Mouse (Mus musculus) lung, postnatal 36 days (tissue): ENCODE measurements around the gene Kcne3.
A peak's percentile ranks its signal among the peaks of the same experiment; 100 is the strongest.

Source experiments
- DNase-seq: peaks from one replicate; pipeline ENCODE4 v3.0.0; 2022; ENCODE audit warnings: mixed read lengths

The Kcne3 gene

GRCm38 (mm10) chr7:100176269-100176668 lies at the start of gene Kcne3:
Gene Kcne3 (plus strand): TSS chr7:100176502.
- DNase-seq = peak; percentile 18

GRCm38 (mm10) chr7:100126514-100126913 lies 49.8 kb upstream of the Kcne3 start:
- no peak for DNase-seq

GRCm38 (mm10) chr7:100128262-100129041 lies 47.9 kb upstream of the Kcne3 start:
- DNase-seq = no peak

GRCm38 (mm10) chr7:100130592-100130991 lies 45.7 kb upstream of the Kcne3 start:
- no peak for DNase-seq

GRCm38 (mm10) chr7:100132379-100132778 lies 43.9 kb upstream of the Kcne3 start:
- no peak for DNase-seq

- DNase-seq = peak; percentile 22
These were observed 39.3 kb upstream of the Kcne3 start for GRCm38 (mm10) chr7:100137038-100137437.

GRCm38 (mm10) chr7:100138075-100138474 lies 38.2 kb upstream of the Kcne3 start:
- no peak for DNase-seq

GRCm38 (mm10) chr7:100140591-100140990 lies 35.7 kb upstream of the Kcne3 start:
- no peak for DNase-seq

- no peak for DNase-seq
These were observed 27.7 kb upstream of the Kcne3 start for GRCm38 (mm10) chr7:100148586-100148985.

GRCm38 (mm10) chr7:100150086-100150485 lies 26.2 kb upstream of the Kcne3 start:
- no peak for DNase-seq

GRCm38 (mm10) chr7:100150626-100151025 lies 25.7 kb upstream of the Kcne3 start:
- DNase-seq = no peak

GRCm38 (mm10) chr7:100157669-100158068 lies 18.6 kb upstream of the Kcne3 start:
- DNase-seq = peak; percentile 56

- DNase-seq = peak; percentile 95
These were observed 17.0 kb upstream of the Kcne3 start, which contains the start of gene Lipt2 for GRCm38 (mm10) chr7:100159105-100159841. Gene Lipt2 (plus strand): TSS chr7:100159277.

- DNase-seq = peak; percentile 7
These were observed 16.3 kb upstream of the Kcne3 start for GRCm38 (mm10) chr7:100160006-100160405.

- no peak for DNase-seq
These were observed 12.8 kb upstream of the Kcne3 start for GRCm38 (mm10) chr7:100163506-100163905.

- no peak for DNase-seq
These were observed 7.6 kb upstream of the Kcne3 start for GRCm38 (mm10) chr7:100168654-100169053.

GRCm38 (mm10) chr7:100170756-100171155 lies 5.5 kb upstream of the Kcne3 start:
- DNase-seq = no peak

GRCm38 (mm10) chr7:100178016-100178890 lies 2.0 kb downstream of the Kcne3 start:
- DNase-seq = peak; percentile 83

GRCm38 (mm10) chr7:100178891-100179233 lies 2.6 kb downstream of the Kcne3 start:
- peak; percentile 35 for DNase-seq

GRCm38 (mm10) chr7:100179394-100179793 lies 3.1 kb downstream of the Kcne3 start:
- no peak for DNase-seq

GRCm38 (mm10) chr7:100179836-100180407 lies 3.6 kb downstream of the Kcne3 start:
- no peak for DNase-seq

GRCm38 (mm10) chr7:100181176-100181575 lies 4.9 kb downstream of the Kcne3 start:
- no peak for DNase-seq

- no peak for DNase-seq
These were observed 5.3 kb downstream of the Kcne3 start for GRCm38 (mm10) chr7:100181614-100182013.
